7 mouse cellular contexts compared by ENCODE assay signal in the genomic region with DNA sequence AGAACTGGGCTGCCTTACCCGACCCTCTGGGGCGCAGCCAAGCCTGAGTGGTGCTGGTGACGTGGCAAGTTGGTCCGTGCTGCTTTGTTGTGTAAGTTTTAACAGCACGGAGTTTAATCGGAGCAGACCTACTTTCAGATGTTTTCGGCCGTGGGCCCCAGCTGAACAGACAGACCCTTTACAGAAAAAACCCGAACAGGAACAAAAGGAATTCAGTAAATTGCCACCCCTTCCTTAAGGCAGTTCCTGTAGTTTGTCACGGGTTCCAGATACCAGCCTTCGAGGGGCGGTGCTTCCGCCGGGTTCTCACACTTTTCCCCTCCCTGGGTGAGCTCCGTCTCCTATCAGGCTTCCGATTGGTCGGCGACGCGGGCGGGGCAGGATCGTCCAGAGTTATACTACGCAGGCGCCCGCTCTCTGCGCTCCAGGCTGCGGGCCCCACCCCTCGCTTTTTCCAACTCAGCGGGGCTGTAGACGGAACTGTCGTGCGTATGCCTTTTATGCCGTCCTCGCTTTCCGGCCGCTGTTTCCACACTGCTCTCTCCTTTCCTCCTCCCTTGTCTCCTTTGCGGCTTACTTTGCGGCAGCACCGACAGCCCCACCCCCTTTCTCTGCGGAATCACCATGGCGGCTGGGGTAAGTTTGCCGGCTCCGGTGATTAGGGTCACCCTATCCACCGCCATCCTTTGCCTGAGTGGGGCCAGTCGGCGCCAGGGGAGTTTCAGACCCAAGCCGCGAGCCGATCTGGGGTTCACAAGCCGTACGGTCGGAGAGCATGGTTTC. TPM values are rescaled to one million over a fixed set of nuclear protein-coding genes. Genes with fewer than 3 reads are reported as not detected.
DNase-seq lines count a peak whose midpoint lies in the region; ATAC-seq lines count a peak whose summit lies in the region.

A gene (plus strand): TSS at position 452 of the 783 bp plus-strand sequence.

- ATAC-seq in embryonic facial prominence, embryonic 12.5 days (ENCODE audit: insufficient number of reproducible peaks, insufficient read depth, low FRiP score, low TSS enrichment) = peak; percentile 99
- ATAC-seq in limb, embryonic 11.5 days (ENCODE audit: insufficient number of reproducible peaks, low FRiP score, low TSS enrichment, low read depth) = peak; percentile 99
- peak; percentile 99 for ATAC-seq in midbrain, embryonic 14.5 days (ENCODE audit: low FRiP score, low TSS enrichment)

- H3K4me2 ChIP-seq in embryonic facial prominence, embryonic 12.5 days (replicated peaks) = peak within 1 kb of the TSS; percentile 84
- peak within 1 kb of the TSS; percentile 86 for H3K4me2 ChIP-seq in limb, embryonic 11.5 days (ENCODE audit: low read depth, severe bottlenecking)
- peak within 1 kb of the TSS; percentile 96 for H3K4me2 ChIP-seq in midbrain, embryonic 14.5 days (ENCODE audit: low read length)

- peaks cover 20% of the 10 kb centered on the region for H3K4me1 ChIP-seq in embryonic facial prominence, embryonic 12.5 days
- H3K4me1 ChIP-seq in limb, embryonic 11.5 days (ENCODE audit: control insufficient read depth, insufficient read depth, low read length) = peaks cover 6% of the 10 kb centered on the region; the same call in 1 of the 2 replicates
- H3K4me1 ChIP-seq in midbrain, embryonic 14.5 days (ENCODE audit: control insufficient read depth, insufficient read depth, low read length) = peaks cover 11% of the 10 kb centered on the region

- H3K9ac ChIP-seq in embryonic facial prominence, embryonic 12.5 days = peak within 1 kb of the TSS; percentile 94
- peak within 1 kb of the TSS; percentile 87 for H3K9ac ChIP-seq in limb, embryonic 11.5 days (ENCODE audit: low read length)
- peak within 1 kb of the TSS; percentile 85 for H3K9ac ChIP-seq in midbrain, embryonic 14.5 days (replicated peaks; ENCODE audit: low read length)

- H3K4me3 ChIP-seq in embryonic facial prominence, embryonic 12.5 days = peak within 1 kb of the TSS; percentile 73
- H3K4me3 ChIP-seq in limb, embryonic 11.5 days (ENCODE audit: low read depth, low read length) = peak within 1 kb of the TSS; percentile 55
- H3K4me3 ChIP-seq in midbrain, embryonic 14.5 days (replicated peaks; ENCODE audit: low read depth, low read length) = peak within 1 kb of the TSS; percentile 77

- DNase-seq in adrenal gland, postnatal 25 days = peak; percentile 97
- DNase-seq in heart, adult 11 months = peak; percentile 100
- peak; percentile 98 for DNase-seq in kidney, adult 18-20 months
- DNase-seq in limb, embryonic 11.5 days (ENCODE audit: low spot score) = peak; percentile 99
- DNase-seq in midbrain, embryonic 14.5 days = peak; percentile 99
- peak; percentile 94 to 99 for DNase-seq in spleen, adult 18-20 months

- WGBS in embryonic facial prominence, embryonic 12.5 days = 1% methylated on average over 52 of the region's 52 CpGs
- WGBS in limb, embryonic 11.5 days = under 1% methylated on average over 52 of the region's 52 CpGs
- WGBS in midbrain, embryonic 14.5 days = 1% methylated on average over 52 of the region's 52 CpGs

- no peaks in the 10 kb centered on the region for H3K27me3 ChIP-seq in embryonic facial prominence, embryonic 12.5 days
- H3K27me3 ChIP-seq in limb, embryonic 11.5 days (ENCODE audit: control insufficient read depth, insufficient read depth, low read length) = no peaks in the 10 kb centered on the region
- H3K27me3 ChIP-seq in midbrain, embryonic 14.5 days (ENCODE audit: control insufficient read depth, insufficient read depth, low read length) = no peaks in the 10 kb centered on the region

- no peaks in the 10 kb centered on the region for H3K9me3 ChIP-seq in embryonic facial prominence, embryonic 12.5 days
- H3K9me3 ChIP-seq in limb, embryonic 11.5 days (ENCODE audit: control insufficient read depth, low read length) = no peaks in the 10 kb centered on the region
- no peaks in the 10 kb centered on the region for H3K9me3 ChIP-seq in midbrain, embryonic 14.5 days (ENCODE audit: control insufficient read depth, low read length)

- H3K36me3 ChIP-seq in embryonic facial prominence, embryonic 12.5 days = peaks cover 73% of the 10 kb centered on the region
- peaks cover 42% of the 10 kb centered on the region for H3K36me3 ChIP-seq in limb, embryonic 11.5 days (ENCODE audit: control insufficient read depth, insufficient read depth, low read length)
- H3K36me3 ChIP-seq in midbrain, embryonic 14.5 days (ENCODE audit: control insufficient read depth, insufficient read depth, low read length) = peaks cover 79% of the 10 kb centered on the region

- peak within 1 kb of the TSS; percentile 94 for H3K27ac ChIP-seq in embryonic facial prominence, embryonic 12.5 days
- peak within 1 kb of the TSS; percentile 73 for H3K27ac ChIP-seq in limb, embryonic 11.5 days (replicated peaks; ENCODE audit: low read depth, low read length)
- H3K27ac ChIP-seq in midbrain, embryonic 14.5 days (replicated peaks; ENCODE audit: low read depth, low read length) = peak within 1 kb of the TSS; percentile 80

RNA-seq across cellular contexts. Expression of the gene that starts here (rescaled TPM):
- total RNA-seq in adrenal gland, postnatal 25 days (2021) = 327 and 416 TPM in 2 replicates
- 471 and 477 TPM in 2 replicates for polyA plus RNA-seq in embryonic facial prominence, embryonic 12.5 days (2016; fragmentation: Nextera tagmentation; extraction: Ambion mirVana)
- polyA plus RNA-seq in limb, embryonic 11.5 days (2014; fragmentation: Nextera tagmentation; extraction: Ambion mirVana) = 567 and 588 TPM in 2 replicates
- 308 and 311 TPM in 2 replicates for polyA plus RNA-seq in midbrain, embryonic 14.5 days (2014; fragmentation: Nextera tagmentation; extraction: Ambion mirVana)

Comparison
In these comparisons a context has a peak if more than half of its experiments do, and no peak if none do; other contexts are left out.
1. Peak in every context shown above with its lines: DNase-seq, ATAC-seq, H3K4me3 ChIP-seq and H3K27ac ChIP-seq.